Mouse (Mus musculus) hindbrain, embryonic 16.5 days (tissue): Measurements from ENCODE around the gene Gpatch2. TPM values are rescaled to one million over a fixed set of nuclear protein-coding genes. Genes with fewer than 3 reads are reported as not detected.

Experiments
- ATAC-seq: fragments of 200-750 bp; cut with Nextera tagmentation; 2 replicates; pipeline ENCODE4 v1.8.0; 2017; ENCODE audit warnings: moderate TSS enrichment, moderate library complexity
- H3K27ac ChIP-seq: fragments of 300-500 bp; sonication (generic); 2 replicates; pipeline ENCODE4 v1.5.1; 2014; ENCODE audit warnings: low read depth, mild to moderate bottlenecking, control low read depth, low read length, moderate library complexity
- H3K27me3 ChIP-seq: fragments of 300-500 bp; sonication (generic); replicated peaks from 2 replicates; pipeline ENCODE4 v1.6.1; 2014; ENCODE audit warnings: low read length; ENCODE audit not compliant: control insufficient read depth, insufficient read depth
- H3K36me3 ChIP-seq: fragments of 300-500 bp; sonication (generic); 2 replicates; pipeline ENCODE4 v1.6.1; 2014; ENCODE audit warnings: mild to moderate bottlenecking, low read length, moderate library complexity, mixed read lengths; ENCODE audit not compliant: control insufficient read depth, insufficient read depth
- H3K4me1 ChIP-seq: fragments of 300-500 bp; sonication (generic); 2 replicates; pipeline ENCODE4 v1.6.1; 2014; ENCODE audit warnings: low read depth, low read length; ENCODE audit not compliant: control insufficient read depth, insufficient read depth
- H3K4me2 ChIP-seq: fragments of 300-500 bp; sonication (generic); 2 replicates; pipeline ENCODE4 v1.6.1; 2014; ENCODE audit warnings: mild to moderate bottlenecking, low read length, control low read depth, moderate library complexity
- H3K4me3 ChIP-seq: fragments of 300-500 bp; sonication (generic); 2 replicates; pipeline ENCODE4 v1.5.1; 2014; ENCODE audit warnings: mild to moderate bottlenecking, low read length, control low read depth, moderate library complexity
- H3K9ac ChIP-seq: fragments of 300-500 bp; sonication (generic); 2 replicates; pipeline ENCODE4 v1.6.1; 2014; ENCODE audit warnings: low read depth, mild to moderate bottlenecking, control low read depth, low read length, moderate library complexity
- H3K9me3 ChIP-seq: fragments of 300-500 bp; sonication (generic); 2 replicates; pipeline ENCODE4 v1.6.1; 2014; ENCODE audit warnings: mild to moderate bottlenecking, low read length, moderate library complexity; ENCODE audit not compliant: control insufficient read depth
- WGBS: fragments of 180-500 bp; shearing (Covaris S2); extraction: QIAGEN DNeasy Blood & Tissue Kit; methylation state at CpG from one replicate; pipeline ENCODE4 v1.1.7; 2014; 5-methylcytosine and 5-hydroxymethylcytosine counted together
- polyA plus RNA-seq: library from polyadenylated mRNA; unstranded; fragments of >200 nt; fragmentation: Nextera tagmentation; extraction: Ambion mirVana; gene quantifications from 2 replicates; pipeline ENCODE4 v1.2.1, GENCODE M21; 2015

The Gpatch2 gene
- polyA plus RNA-seq, 1 experiment from 2014 or later, result 15.8 TPM

DNA sequence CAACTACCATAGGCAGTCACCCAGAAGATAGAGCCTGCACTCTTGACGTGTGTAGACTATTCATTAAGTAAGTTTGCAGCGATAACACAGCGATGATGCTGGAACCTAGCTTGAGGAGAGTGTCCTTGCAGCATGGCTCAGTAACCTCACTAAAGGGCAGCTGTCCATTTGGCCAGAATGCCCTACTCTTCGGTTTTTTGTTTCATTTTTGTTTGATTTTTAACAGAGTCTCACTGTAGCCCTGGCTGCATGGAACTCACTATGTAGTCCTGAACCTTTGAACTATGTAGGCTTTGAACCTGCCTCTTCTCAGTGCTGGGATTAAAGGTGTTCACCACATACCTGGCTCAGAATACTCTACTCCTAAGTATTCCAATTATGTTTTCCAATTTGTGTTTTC, 22.8 kb downstream of the Gpatch2 start:
- 96% methylated on average over 4 of the region's 4 CpGs for WGBS

DNA sequence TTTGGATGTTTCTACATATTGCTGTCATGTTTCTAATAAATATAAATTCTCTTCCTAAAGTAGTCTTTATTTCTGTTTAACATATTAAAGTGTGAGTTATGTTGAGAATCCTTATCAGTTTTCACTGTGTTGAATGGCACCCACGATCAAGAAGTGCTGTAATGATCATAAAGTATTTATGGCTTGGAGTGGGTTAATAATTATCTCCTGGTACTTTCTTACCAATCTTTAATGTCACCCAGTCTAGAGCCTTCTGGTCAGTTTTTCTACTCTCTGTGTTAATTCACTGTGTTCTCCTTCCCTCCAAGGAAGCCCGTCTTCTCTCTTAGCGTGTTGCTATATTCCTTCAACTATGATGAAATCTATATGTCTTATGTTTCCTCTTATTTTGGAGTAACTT, 25.0 kb downstream of the Gpatch2 start:
- Histone ChIP-seq H3K4me2 (no peak overlapping the region), H3K27me3 (no peaks in the 10 kb centered on the region), H3K4me1 (no peaks in the 10 kb centered on the region), H3K27ac (no peak overlapping the region), H3K9me3 (no peaks in the 10 kb centered on the region), H3K4me3 (no peak overlapping the region), H3K36me3 (no peaks in the 10 kb centered on the region), H3K9ac (no peak overlapping the region)
- WGBS, result 94% methylated on average over 3 of the region's 3 CpGs
- no peak for ATAC-seq

More for the DNA sequence above, 22.8 kb downstream of the Gpatch2 start:
- H3K4me1 ChIP-seq, result no peaks in the 10 kb centered on the region
- H3K4me3 ChIP-seq, result no peak overlapping the region
- no peaks in the 10 kb centered on the region for H3K9me3 ChIP-seq
- no peak overlapping the region for H3K27ac ChIP-seq
- no peak for ATAC-seq
- H3K9ac ChIP-seq, result no peak overlapping the region
- no peaks in the 10 kb centered on the region for H3K27me3 ChIP-seq
- peaks cover 2% of the 10 kb centered on the region; the same call in 1 of the 2 replicates for H3K36me3 ChIP-seq
- H3K4me2 ChIP-seq, result no peak overlapping the region

DNA sequence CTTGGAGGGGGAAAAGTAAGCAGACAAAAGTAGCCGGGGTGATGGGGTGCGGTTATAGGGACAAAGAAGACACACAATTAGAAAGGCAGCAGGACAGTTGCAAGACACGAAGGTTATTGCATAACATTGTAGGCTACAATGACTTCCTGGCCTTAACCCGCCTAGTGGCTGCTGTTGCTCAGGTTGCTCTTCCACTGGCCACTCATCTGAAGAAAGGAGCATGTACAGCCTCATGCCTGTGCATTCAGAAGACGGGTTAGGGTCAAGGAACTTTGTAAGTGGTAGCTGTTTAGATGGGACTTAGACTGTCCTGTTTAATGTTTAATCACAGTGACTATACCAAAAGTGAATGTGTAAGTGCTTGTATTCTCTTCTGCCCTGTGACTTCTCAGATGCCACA, 26.0 kb downstream of the Gpatch2 start:
- no peaks in the 10 kb centered on the region for H3K27me3 ChIP-seq
- no peaks in the 10 kb centered on the region for H3K9me3 ChIP-seq
- H3K36me3 ChIP-seq, result no peaks in the 10 kb centered on the region
- WGBS, result 83% methylated on average over 5 of the region's 5 CpGs
- H3K4me1 ChIP-seq, result no peaks in the 10 kb centered on the region
- H3K27ac ChIP-seq, result no peak overlapping the region
- H3K9ac ChIP-seq, result no peak overlapping the region
- no peak overlapping the region for H3K4me3 ChIP-seq
- H3K4me2 ChIP-seq, result no peak overlapping the region
- ATAC-seq, result no peak

DNA sequence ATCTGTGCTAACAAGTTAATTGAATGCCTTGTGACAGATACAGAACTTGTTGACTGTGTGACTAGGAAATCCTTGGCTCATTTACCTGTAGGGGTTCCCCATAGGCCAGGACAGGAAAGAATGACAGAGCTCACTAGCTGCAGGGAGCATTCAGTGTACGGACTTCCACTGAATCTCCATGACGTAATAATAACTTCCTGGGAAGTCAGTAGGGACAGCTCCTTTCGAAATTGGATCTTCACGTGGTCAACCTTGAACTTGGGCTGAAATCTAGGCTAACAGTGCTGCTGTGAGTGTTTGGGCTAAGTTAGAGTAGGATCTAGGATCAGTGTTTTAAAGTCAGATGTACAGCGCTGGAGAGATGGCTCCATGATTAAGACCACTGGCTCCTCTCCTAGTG, 29.4 kb downstream of the Gpatch2 start:
- no peaks in the 10 kb centered on the region for H3K36me3 ChIP-seq
- no peaks in the 10 kb centered on the region for H3K9me3 ChIP-seq
- no peak overlapping the region for H3K27ac ChIP-seq
- WGBS, result 88% methylated on average over 5 of the region's 5 CpGs
- H3K4me2 ChIP-seq, result no peak overlapping the region
- H3K4me1 ChIP-seq, result no peaks in the 10 kb centered on the region
- H3K4me3 ChIP-seq, result no peak overlapping the region
- H3K27me3 ChIP-seq, result no peaks in the 10 kb centered on the region
- H3K9ac ChIP-seq, result no peak overlapping the region
- ATAC-seq, result no peak

DNA sequence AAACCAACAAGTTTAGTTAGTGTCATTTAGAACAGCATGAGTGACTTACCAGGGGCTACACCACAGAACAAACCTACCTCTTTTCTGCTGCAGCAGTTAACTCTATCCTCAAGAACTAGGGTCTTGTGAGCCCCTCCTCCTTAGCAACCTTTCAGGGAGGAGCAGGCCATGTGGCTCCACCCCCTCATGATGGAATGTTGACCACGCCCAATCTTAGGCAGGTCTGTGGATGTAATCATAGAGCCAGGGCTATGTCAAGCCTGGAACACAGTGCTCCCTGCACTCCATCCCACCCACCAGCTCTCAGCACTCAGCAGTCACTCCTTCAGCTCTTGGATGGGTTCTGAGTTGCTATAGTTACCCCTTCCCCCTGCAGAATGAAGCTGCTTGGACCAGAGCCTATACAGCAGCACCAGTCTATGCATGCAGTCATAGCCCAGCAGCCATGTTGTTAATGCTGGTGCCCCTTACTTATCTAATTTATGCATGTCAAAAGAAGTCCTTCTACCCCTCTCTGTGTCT, 35.5 kb downstream of the Gpatch2 start:
- Histone ChIP-seq H3K27me3 (no peaks in the 10 kb centered on the region), H3K4me3 (no peak overlapping the region), H3K4me1 (no peaks in the 10 kb centered on the region), H3K4me2 (no peak overlapping the region), H3K9me3 (no peaks in the 10 kb centered on the region), H3K9ac (no peak overlapping the region), H3K36me3 (no peaks in the 10 kb centered on the region), H3K27ac (no peak overlapping the region)
- ATAC-seq, result 0 out of 2 replicates have a peak, but pooled peaks have one; percentile 34
- WGBS, result 80% methylated on average over 1 of the region's 1 CpGs

DNA sequence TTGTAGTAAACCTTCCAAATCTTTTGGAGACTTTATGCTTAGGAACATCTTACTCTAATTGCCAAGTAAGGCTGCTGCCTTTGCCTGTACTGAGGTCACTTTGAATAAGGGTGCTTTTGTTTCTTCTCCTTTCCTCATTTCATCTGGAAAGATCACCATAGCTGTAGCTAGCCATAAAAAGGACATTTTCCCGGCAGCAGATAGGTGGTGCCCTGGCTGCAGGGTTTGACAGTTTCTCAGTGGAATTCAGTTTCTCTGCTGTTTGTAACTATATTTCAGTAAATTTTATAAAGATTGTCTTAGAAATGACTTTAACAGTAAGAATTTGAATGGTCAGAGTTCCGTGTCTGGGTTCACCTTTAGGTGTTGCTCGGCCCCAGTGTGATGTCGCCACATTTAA, 43.4 kb downstream of the Gpatch2 start:
- H3K4me2 ChIP-seq, result no peak overlapping the region
- 73% methylated on average over 4 of the region's 4 CpGs for WGBS
- H3K9ac ChIP-seq, result no peak overlapping the region
- H3K4me1 ChIP-seq, result no peaks in the 10 kb centered on the region
- H3K27ac ChIP-seq, result no peak overlapping the region
- no peak for ATAC-seq
- no peak overlapping the region for H3K4me3 ChIP-seq
- H3K36me3 ChIP-seq, result no peaks in the 10 kb centered on the region
- no peaks in the 10 kb centered on the region for H3K9me3 ChIP-seq
- no peaks in the 10 kb centered on the region for H3K27me3 ChIP-seq

DNA sequence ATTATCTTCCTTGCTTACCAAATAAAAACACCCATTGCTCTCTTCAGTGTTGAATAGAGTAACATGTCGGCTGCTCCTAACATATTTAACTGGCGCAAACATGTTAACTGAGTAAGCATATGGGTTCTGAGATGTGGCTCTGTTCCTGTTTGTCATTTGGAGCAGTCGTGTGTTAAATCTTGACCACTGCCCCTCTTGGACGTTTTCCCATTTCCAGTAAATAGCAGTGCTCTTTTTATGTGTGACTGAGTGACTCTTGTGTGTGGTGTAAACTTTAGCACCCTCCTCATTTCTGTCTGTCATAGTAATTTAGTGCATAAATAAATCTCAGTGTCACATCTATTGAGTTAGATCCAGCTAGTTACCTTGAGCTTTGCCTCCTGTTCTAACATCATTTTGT, 52.3 kb downstream of the Gpatch2 start:
- WGBS, result 65% methylated on average over 4 of the region's 4 CpGs
- H3K27me3 ChIP-seq, result no peaks in the 10 kb centered on the region
- no peaks in the 10 kb centered on the region for H3K4me1 ChIP-seq
- no peak overlapping the region for H3K9ac ChIP-seq
- no peak overlapping the region for H3K4me2 ChIP-seq
- H3K27ac ChIP-seq, result no peak overlapping the region
- ATAC-seq, result no peak
- no peak overlapping the region for H3K4me3 ChIP-seq
- no peaks in the 10 kb centered on the region for H3K36me3 ChIP-seq
- H3K9me3 ChIP-seq, result no peaks in the 10 kb centered on the region

DNA sequence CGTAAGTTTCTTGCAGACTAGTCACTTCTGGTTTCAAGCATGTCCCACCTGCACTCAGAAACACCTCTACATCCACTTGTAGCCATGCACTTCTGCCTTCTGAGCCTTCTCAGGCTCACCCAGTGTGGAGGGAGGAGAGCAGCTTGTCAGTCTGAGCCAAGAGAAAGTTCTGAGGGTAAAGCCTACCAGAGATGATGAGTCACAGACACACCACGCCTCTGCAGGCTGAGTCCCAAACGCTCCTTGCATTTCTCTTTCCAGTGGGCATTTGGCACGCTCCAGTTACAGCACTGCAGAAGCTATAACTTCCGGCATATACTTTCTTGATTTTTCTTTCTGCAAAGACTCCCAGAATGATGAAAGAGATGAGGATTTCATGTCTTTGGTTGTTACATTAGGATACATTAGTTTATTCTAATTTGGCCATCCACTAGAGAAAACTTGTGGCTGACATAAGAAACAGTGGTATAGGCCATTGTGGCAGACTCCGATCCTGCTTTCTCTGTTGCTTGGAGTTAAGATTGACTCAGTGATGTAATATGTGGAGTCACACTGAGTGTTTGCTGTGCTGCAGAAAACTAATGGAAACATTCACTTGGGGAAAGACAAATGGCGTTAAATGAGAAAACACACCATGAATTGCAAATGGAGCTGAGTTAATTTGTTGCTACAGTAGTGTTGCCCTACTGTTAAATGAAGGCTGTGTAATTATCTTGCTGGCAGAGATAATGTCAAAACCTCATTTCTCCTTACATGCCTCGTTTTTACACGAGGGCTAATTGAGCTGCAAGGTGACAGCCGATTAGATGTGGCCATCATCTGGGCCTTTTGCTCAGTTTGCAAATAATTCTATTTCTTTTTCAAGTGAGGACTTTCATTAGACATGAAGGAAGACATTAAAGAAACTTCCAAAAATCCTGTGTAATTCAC, 55.3 kb downstream of the Gpatch2 start:
- 61% methylated on average over 10 of the region's 10 CpGs for WGBS
- no peak for ATAC-seq
- H3K27me3 ChIP-seq, result no peaks in the 10 kb centered on the region

DNA sequence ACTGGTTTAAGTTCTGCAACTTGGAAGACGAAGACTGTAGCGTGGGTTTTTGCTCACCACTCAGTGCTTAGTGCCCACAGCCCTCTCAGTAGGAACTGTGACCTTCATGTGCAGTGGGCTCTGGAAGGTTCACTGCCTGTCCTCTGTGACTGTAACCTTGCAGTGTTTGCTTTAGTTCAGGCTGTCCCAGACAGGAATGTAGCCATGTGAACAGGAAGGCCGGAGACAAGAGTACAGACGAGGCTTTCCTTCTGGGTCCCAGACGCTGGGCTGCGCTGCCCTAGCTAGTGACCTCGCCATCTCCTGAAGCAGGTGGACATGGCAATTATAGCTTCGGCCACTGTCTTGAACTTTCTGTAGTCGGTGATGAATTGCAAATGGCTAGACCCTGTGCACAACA, 62.0 kb downstream of the Gpatch2 start:
- Histone ChIP-seq H3K27me3 (no peaks in the 10 kb centered on the region), H3K4me1 (peaks cover 5% of the 10 kb centered on the region; the same call in 1 of the 2 replicates), H3K36me3 (no peaks in the 10 kb centered on the region), H3K4me3 (no peak overlapping the region), H3K4me2 (no peak overlapping the region), H3K9me3 (no peaks in the 10 kb centered on the region), H3K27ac (no peak overlapping the region), H3K9ac (no peak overlapping the region)
- 65% methylated on average over 9 of the region's 9 CpGs for WGBS
- ATAC-seq, result no peak

More for the DNA sequence above, 55.3 kb downstream of the Gpatch2 start:
- Histone ChIP-seq H3K4me3 (no peak overlapping the region), H3K9me3 (no peaks in the 10 kb centered on the region), H3K4me1 (no peaks in the 10 kb centered on the region), H3K4me2 (no peak overlapping the region), H3K36me3 (no peaks in the 10 kb centered on the region), H3K9ac (no peak overlapping the region), H3K27ac (no peak overlapping the region)
